Mouse (Mus musculus) CH12.LX (cell line): ENCODE measurements around the gene Rapgef4. TPM values are rescaled to one million over a fixed set of nuclear protein-coding genes. Genes with fewer than 3 reads are reported as not detected.

Experiments
- DNase-seq: peaks from one replicate; pipeline ENCODE4 v3.0.0-alpha.2; 2013; ENCODE audit errors: extremely low read depth
- H3K27ac ChIP-seq: 2 replicates; pipeline ENCODE4 v1.5.1; 2012; ENCODE audit warnings: low read depth, mild to moderate bottlenecking, control low read depth, moderate library complexity; ENCODE audit not compliant: insufficient read depth
- H3K27me3 ChIP-seq: replicated peaks from 2 replicates; pipeline ENCODE3; 2012; ENCODE audit warnings: inconsistent platforms
- H3K36me3 ChIP-seq, 2 experiments: replicated peaks in 1 of 2; 2 replicates each; pipeline versions ENCODE3 to v1.6.1; 2012; ENCODE audit warnings: inconsistent platforms in 1 of 2, low read length in 1 of 2, mild to moderate bottlenecking in 1 of 2, mixed read lengths in 1 of 2, moderate library complexity in 1 of 2; ENCODE audit not compliant: control insufficient read depth in 1 of 2, insufficient read depth in 1 of 2
- H3K4me1 ChIP-seq, 2 experiments: 2 replicates each; pipeline ENCODE4 v1.6.1; 2012; ENCODE audit warnings: inconsistent platforms in 1 of 2, moderate library complexity in 1 of 2; ENCODE audit not compliant: insufficient read depth in 2 of 2, control insufficient read depth in 1 of 2
- H3K4me2 ChIP-seq: 2 replicates; pipeline ENCODE4 v1.6.1; 2012; ENCODE audit warnings: low read depth, mild to moderate bottlenecking, control low read depth; ENCODE audit not compliant: poor library complexity, insufficient read depth, severe bottlenecking
- H3K4me3 ChIP-seq, 3 experiments: fragments of 150-350 bp in 1 of 3; sonication (generic) in 1 of 3; replicated peaks in 1 of 3; 2 replicates each; pipeline versions ENCODE3 to v1.5.1; 2011 to 2012; ENCODE audit warnings: low read depth in 2 of 3, low read length in 2 of 3, mild to moderate bottlenecking in 2 of 3, moderate library complexity in 2 of 3, control low read depth in 1 of 3, improper control_type of control experiment in 1 of 3, inconsistent platforms in 1 of 3, mixed read lengths in 1 of 3; ENCODE audit not compliant: poor library complexity in 1 of 3
- H3K79me2 ChIP-seq: replicated peaks from 2 replicates; pipeline ENCODE4 v1.6.1; 2012; ENCODE audit warnings: mild to moderate bottlenecking, moderate library complexity; ENCODE audit not compliant: control insufficient read depth, poor library complexity, insufficient read depth, severe bottlenecking; ENCODE audit errors: extremely low read depth
- H3K9ac ChIP-seq: 2 replicates; pipeline ENCODE4 v1.6.1; 2012; ENCODE audit warnings: low read depth, mild to moderate bottlenecking, control low read depth, moderate library complexity; ENCODE audit not compliant: insufficient read depth
- H3K9me3 ChIP-seq: replicated peaks from 2 replicates; pipeline ENCODE3; 2012; ENCODE audit warnings: low read length, inconsistent platforms, mixed read lengths
- CHD1 ChIP-seq: IDR thresholded peaks from 2 replicates; pipeline ENCODE4 v1.6.1; 2012; ENCODE audit warnings: low read depth, low read length, improper control_type of control experiment, inconsistent platforms
- CHD2 ChIP-seq: IDR thresholded peaks from 2 replicates; pipeline ENCODE4 v1.6.1; 2011; ENCODE audit warnings: low read length, improper control_type of control experiment
- E2F4 ChIP-seq: IDR thresholded peaks from 2 replicates; pipeline ENCODE4 v1.6.1; 2011; ENCODE audit warnings: low read depth, low read length, improper control_type of control experiment; ENCODE audit not compliant: insufficient replicate concordance
- HCFC1 ChIP-seq: IDR thresholded peaks from 2 replicates; pipeline ENCODE4 v1.6.1; 2012; ENCODE audit warnings: low read depth, mild to moderate bottlenecking, inconsistent platforms, low read length, improper control_type of control experiment
- IRF4 ChIP-seq: IDR thresholded peaks from 2 replicates; pipeline ENCODE4 v1.6.1; 2014; ENCODE audit warnings: low read depth, mild to moderate bottlenecking, inconsistent platforms, low read length, improper control_type of control experiment
- JUN ChIP-seq: IDR thresholded peaks from 2 replicates; pipeline ENCODE4 v1.6.1; 2011; ENCODE audit warnings: low read depth, mild to moderate bottlenecking, low read length, improper control_type of control experiment, moderate library complexity; ENCODE audit not compliant: insufficient read depth
- JUND ChIP-seq: conservative IDR thresholded peaks from 2 replicates; pipeline ENCODE4 v1.6.1; 2011; ENCODE audit warnings: low read depth, low read length, improper control_type of control experiment
- KAT2A ChIP-seq: IDR thresholded peaks from 2 replicates; pipeline ENCODE4 v1.6.1; 2012; ENCODE audit warnings: low read length, improper control_type of control experiment, inconsistent platforms; ENCODE audit not compliant: insufficient replicate concordance
- MXI1 ChIP-seq: IDR thresholded peaks from 2 replicates; pipeline ENCODE4 v1.6.1; 2011; ENCODE audit warnings: mild to moderate bottlenecking, low read depth, low read length, improper control_type of control experiment
- MYC ChIP-seq: IDR thresholded peaks from 2 replicates; pipeline ENCODE4 v1.6.1; 2011; ENCODE audit warnings: low read depth, mild to moderate bottlenecking, improper control_type of control experiment, low read length
- NELFE ChIP-seq: IDR thresholded peaks from 2 replicates; pipeline ENCODE4 v1.6.1; 2011; ENCODE audit warnings: low read depth, low read length, improper control_type of control experiment
- POLR2AphosphoS2 ChIP-seq: IDR thresholded peaks from 2 replicates; pipeline ENCODE4 v1.6.1; 2011; ENCODE audit warnings: low read depth, low read length, improper control_type of control experiment
- RAD21 ChIP-seq: IDR thresholded peaks from 2 replicates; pipeline ENCODE4 v1.6.1; 2011; ENCODE audit warnings: low read depth, mild to moderate bottlenecking, low read length, improper control_type of control experiment, moderate library complexity
- RCOR1 ChIP-seq: conservative IDR thresholded peaks from 2 replicates; pipeline ENCODE4 v1.6.1; 2012; ENCODE audit warnings: low read depth, mild to moderate bottlenecking, inconsistent platforms, low read length, improper control_type of control experiment
- SMC3 ChIP-seq: IDR thresholded peaks from 2 replicates; pipeline ENCODE4 v1.6.1; 2011; ENCODE audit warnings: low read depth, low read length, improper control_type of control experiment
- TBP ChIP-seq: conservative IDR thresholded peaks from 2 replicates; pipeline ENCODE4 v1.6.1; 2011; ENCODE audit warnings: low read depth, low read length, improper control_type of control experiment
- UBTF ChIP-seq: IDR thresholded peaks from 2 replicates; pipeline ENCODE4 v1.6.1; 2012; ENCODE audit warnings: low read depth, mild to moderate bottlenecking, inconsistent platforms, low read length, improper control_type of control experiment, moderate library complexity
- USF1 ChIP-seq: IDR thresholded peaks from 2 replicates; pipeline ENCODE4 v1.6.1; 2014; ENCODE audit warnings: low read depth, mild to moderate bottlenecking, inconsistent platforms, low read length, improper control_type of control experiment
- USF2 ChIP-seq: conservative IDR thresholded peaks from 2 replicates; pipeline ENCODE4 v1.6.1; 2011; ENCODE audit warnings: low read depth, low read length, improper control_type of control experiment
- ZC3H11A ChIP-seq: IDR thresholded peaks from 2 replicates; pipeline ENCODE4 v1.6.1; 2012; ENCODE audit warnings: low read depth, mild to moderate bottlenecking, inconsistent platforms, low read length, improper control_type of control experiment
- ZKSCAN1 ChIP-seq: IDR thresholded peaks from 2 replicates; pipeline ENCODE4 v1.6.1; 2012; ENCODE audit warnings: low read depth, inconsistent platforms, low read length, improper control_type of control experiment, borderline replicate concordance
- dilution Hi-C: fragments of 300-500 bp; cut with MboI; formaldehyde crosslinking; loops from 2 replicates; pipeline ENCODE4 v1.14.3; 2020; ENCODE audit warnings: low sequenced_read_pairs; ENCODE audit not compliant: extremely low pct_unique_long_range_greater_than_20kb, extremely low pct_ligation_motif_present
- in situ Hi-C: fragments of 300-500 bp; cut with MboI; formaldehyde crosslinking; loops from 3 replicates; pipeline ENCODE4 v1.14.3; 2019; ENCODE audit warnings: low sequenced_read_pairs, low pct_ligation_motif_present, low pct_unique_long_range_greater_than_20kb, mixed read lengths
- polyA plus RNA-seq: library from polyadenylated mRNA; unstranded; fragments of >175 nt; gene quantifications from 2 replicates; pipeline ENCODE4 v1.2.1, GENCODE M21; 2012; ENCODE audit warnings: low read depth; ENCODE audit not compliant: insufficient read length
- total RNA-seq, 2 experiments: library from RNA; depleted of rRNA; stranded (reverse); fragments of 300-350 nt in 1 of 2; fragments of >200 nt in 1 of 2; gene quantifications; 2 replicates each; pipeline ENCODE4 v1.2.3; 2012 to 2014

The Rapgef4 gene
- total and polyA plus RNA-seq, 3 experiments, result 0.12 to 0.13 TPM; not detected in 1

- dilution Hi-C loops, result no loop called here
These were observed 4.7 kb downstream of the Rapgef4 start for GRCm38 (mm10) chr2:71985730-71986129.

GRCm38 (mm10) chr2:71986276-71986848 lies 5.3 kb downstream of the Rapgef4 start:
- peaks cover 3% of the 10 kb centered on the region for H3K9me3 ChIP-seq
- in situ Hi-C loops, result no loop called here
- no peaks in the 10 kb centered on the region for H3K79me2 ChIP-seq
- peaks cover 2 to 40% of the 10 kb centered on the region in 2 experiments; a peak in 2 of 4 replicates for H3K4me1 ChIP-seq
- H3K4me2 ChIP-seq, result no peak overlapping the region
- H3K27ac ChIP-seq, result no peak overlapping the region
- H3K4me3 ChIP-seq, result no peak overlapping the region
- dilution Hi-C loops, result no loop called here
- no peak overlapping the region for H3K9ac ChIP-seq
- DNase-seq, result no peak
- H3K36me3 ChIP-seq, result no peaks in the 10 kb centered on the region
- TF ChIP-seq RCOR1, result no peak
- TF ChIP-seq RAD21, result no peak
- TF ChIP-seq USF1, result no peak
- no peak for TF ChIP-seq JUN
- no peak for TF ChIP-seq USF2
- TF ChIP-seq CHD1, result no peak
- no peak for TF ChIP-seq ZKSCAN1
- TF ChIP-seq UBTF, result no peak
- no peak for TF ChIP-seq MYC
- TF ChIP-seq CHD2, result no peak
- no peak for TF ChIP-seq KAT2A
- TF ChIP-seq TBP, result no peak
- no peak for TF ChIP-seq POLR2AphosphoS2
- TF ChIP-seq MXI1, result no peak
- no peak for TF ChIP-seq SMC3
- H3K27me3 ChIP-seq, result no peaks in the 10 kb centered on the region

More at GRCm38 (mm10) chr2:71985730-71986129, 4.7 kb downstream of the Rapgef4 start:
- Histone ChIP-seq H3K36me3 (no peaks in the 10 kb centered on the region), H3K9ac (no peak overlapping the region), H3K27me3 (no peaks in the 10 kb centered on the region), H3K4me2 (no peak overlapping the region), H3K4me3 (no peak overlapping the region), H3K79me2 (no peaks in the 10 kb centered on the region), H3K4me1 (peaks cover 2 to 40% of the 10 kb centered on the region in 2 experiments; a peak in 2 of 4 replicates), H3K9me3 (peaks cover 3% of the 10 kb centered on the region), H3K27ac (no peak overlapping the region)
- in situ Hi-C loops, result no loop called here
- no peak for DNase-seq
- no peak for TF ChIP-seq RCOR1
- TF ChIP-seq USF2, result no peak
- no peak for TF ChIP-seq HCFC1
- TF ChIP-seq ZC3H11A, result no peak
- no peak for TF ChIP-seq POLR2AphosphoS2
- TF ChIP-seq JUND, result no peak
- TF ChIP-seq IRF4, result no peak
- TF ChIP-seq NELFE, result no peak
- no peak for TF ChIP-seq E2F4
